Mouse (Mus musculus): Measurements from ENCODE around the gene Gm21954.

The Gm21954 gene

DNA sequence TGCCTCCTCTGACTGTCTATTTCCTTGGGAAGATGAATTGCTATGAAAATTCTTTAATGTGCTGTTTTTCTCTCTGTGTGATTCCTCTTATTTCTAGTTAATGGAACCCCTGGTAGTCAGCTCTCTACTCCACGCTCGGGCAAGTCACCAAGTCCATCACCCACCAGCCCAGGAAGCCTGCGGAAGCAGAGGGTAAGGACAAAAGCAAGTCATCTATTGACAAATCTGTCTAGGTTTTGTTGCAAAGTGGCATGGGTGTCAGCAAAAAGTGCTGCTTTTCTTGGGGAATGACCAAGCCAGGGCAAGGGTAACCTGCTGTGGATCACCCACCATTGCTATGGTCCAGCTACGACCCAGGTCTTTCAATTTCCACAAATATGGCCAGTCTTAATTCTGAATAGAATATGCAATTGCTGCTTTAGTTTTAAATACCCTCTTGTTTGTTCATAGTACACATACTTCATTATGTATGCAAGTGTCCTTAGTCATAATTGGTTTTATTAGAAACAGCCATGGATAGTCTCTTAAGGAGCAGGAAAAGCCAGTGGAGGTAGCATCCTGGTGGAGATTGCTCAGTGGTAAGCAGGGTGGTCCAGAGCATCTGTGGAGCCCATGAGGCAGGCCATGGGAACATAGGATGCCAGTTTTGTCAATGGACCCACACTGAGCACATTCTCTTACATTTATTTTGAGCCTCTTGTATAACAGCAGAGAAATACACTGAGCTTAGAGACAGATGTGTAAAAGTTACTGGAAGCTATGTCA lies 8.9 kb downstream of the Gm21954 start:
- no peak for DNase-seq (ENCODE audit: low read depth in 1 of 2, low spot score in 2 of 2)

DNA sequence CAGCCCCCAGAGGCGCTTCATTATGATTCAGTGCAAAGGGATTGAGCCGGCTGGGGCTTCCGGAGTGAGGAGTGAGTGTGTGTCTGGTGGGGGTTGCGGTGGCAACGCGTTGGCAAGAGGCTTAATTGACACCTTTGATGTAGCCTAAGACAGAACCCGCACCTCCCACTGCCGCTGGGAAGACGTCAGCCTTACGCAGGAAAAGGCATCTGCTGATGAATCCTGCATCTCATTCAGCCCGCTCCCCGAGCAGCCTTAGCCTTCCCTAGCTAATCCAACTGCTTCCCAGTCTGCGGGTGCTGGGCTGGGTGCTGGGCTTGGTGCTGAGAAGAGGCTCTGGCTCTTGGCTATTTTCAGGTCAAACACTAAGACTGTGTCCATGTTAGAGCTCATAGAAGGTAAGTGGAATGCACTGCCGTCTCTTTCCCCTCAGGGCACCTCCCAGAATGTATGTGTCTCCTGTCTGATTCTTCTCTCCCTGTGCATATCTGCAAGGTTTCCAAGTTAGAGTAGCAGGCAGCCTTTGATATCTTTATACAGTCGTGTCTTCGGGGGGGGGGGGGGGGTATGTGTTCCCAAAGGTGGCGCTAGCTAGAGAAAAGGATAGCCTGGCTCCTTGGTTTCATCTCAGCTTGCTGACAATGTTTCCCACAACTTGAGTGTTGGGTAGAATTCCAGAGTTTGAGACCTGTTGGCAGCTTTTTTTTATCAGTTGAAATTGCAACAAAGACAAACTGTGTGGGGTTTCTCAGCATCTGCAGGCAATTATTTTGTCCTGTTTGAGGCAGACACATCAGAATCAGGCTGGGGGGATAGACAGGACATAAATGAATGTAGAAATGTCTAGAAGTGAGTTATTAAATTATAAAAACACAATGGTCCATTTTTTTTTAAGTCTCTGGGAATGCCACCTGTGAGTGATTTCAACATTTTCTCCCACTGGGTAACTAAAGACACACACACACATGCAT lies 10.0 kb downstream of the Gm21954 start:
- no peak for DNase-seq (ENCODE audit: low read depth in 1 of 2, low spot score in 2 of 2)

DNA sequence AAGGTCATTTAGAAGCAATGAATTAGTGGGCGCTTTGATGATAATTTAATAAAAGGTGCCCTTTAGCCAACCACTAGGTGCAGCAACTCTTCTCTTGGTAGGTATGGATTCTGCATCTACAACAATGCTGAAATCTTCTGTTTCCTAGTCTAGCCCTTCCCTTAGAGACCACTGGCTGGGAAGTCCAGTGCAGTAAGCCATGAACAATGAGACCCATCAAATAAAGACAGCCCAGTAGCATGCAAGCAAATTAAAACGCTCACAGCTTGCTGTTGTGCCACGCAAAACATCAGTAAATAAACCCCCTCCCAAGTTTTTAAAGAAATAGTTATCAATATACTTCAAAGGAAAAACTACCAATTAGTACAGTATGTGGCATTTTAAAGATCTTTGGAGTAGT lies 10.9 kb downstream of the Gm21954 start:
- no peak for DNase-seq (ENCODE audit: low read depth in 1 of 2, low spot score in 2 of 2)

DNA sequence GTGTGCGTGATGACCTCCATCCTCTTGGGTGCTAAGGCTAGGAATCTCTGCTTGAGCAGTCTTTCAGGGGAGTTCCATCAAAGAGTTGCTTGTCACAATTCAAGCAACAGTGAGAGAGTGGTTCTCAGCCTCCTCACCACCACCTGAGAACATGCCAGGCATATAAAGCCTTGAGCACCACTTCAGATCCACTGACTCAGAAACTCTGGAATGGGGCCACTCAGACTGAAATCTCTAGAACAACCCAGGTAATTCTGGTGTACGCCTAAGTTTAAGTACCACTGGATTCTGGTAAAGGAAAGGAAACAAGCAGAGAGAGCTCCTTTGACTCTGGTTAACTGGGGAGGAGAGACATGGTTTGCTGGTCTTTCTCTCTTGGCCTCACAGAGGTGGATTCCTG lies 19.5 kb downstream of the Gm21954 start:
- DNase-seq (ENCODE audit: low read depth in 1 of 2, low spot score in 2 of 2): no peak

DNA sequence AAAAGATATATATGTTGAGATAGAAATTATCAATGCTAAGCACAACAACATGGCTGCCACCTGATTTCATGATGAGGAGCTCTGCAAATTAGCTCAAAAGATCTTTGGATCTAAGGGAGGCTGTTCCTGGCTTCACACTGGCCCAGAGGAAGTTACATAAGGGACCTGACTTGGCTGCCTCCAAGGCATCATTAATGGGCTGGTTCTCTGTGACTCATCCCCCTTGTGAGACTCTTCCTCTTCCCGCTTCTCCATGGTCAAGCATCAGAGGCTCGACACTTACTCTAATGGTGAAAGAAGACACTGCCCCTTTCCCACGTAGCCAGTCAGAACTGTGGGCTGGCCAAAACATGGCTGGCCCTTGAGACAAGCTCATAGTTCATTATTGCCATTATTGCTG lies 20.1 kb downstream of the Gm21954 start:
- DNase-seq (ENCODE audit: low read depth in 1 of 2, low spot score in 2 of 2): no peak

DNA sequence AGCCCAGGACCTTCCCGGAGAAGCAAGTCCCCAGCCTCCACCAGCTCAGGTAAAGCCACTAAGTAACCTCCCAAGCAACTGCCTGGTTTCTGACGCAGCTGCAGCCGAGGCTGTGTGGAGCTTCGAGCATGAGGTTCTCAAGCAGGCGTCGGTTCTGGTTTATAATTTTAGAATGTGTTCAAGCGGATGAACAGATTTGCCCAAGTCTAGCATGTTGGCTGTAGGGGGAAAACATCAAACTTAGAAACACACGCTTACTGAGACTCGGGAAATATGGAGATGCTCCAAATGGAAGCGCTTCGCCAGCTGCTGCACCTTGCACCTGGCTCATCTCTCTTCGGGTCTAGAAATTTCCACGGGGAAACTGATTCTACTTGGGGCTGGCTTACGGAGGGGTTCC lies 21.0 kb downstream of the Gm21954 start:
- DNase-seq (ENCODE audit: low read depth in 1 of 2, low spot score in 2 of 2): no peak

DNA sequence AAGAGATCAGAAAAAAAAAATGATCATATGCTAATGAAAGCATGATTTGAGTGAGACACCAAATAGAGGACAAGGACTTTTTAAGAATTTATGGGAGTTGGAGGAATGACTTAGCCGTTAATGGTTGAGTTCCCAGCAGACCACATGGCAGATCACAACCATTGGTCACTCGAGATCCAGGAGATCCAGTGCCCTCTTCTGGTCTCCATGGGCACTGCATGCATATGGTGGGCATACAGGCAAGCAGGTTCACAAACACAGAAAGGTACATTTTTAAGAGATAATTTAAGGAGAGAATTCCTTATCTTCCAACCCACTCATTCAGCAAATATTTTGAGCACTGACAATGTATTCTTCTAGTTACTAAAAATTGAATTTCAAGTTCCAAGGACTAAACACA lies 22.9 kb downstream of the Gm21954 start:
- DNase-seq (ENCODE audit: low read depth in 1 of 2, low spot score in 2 of 2): no peak

DNA sequence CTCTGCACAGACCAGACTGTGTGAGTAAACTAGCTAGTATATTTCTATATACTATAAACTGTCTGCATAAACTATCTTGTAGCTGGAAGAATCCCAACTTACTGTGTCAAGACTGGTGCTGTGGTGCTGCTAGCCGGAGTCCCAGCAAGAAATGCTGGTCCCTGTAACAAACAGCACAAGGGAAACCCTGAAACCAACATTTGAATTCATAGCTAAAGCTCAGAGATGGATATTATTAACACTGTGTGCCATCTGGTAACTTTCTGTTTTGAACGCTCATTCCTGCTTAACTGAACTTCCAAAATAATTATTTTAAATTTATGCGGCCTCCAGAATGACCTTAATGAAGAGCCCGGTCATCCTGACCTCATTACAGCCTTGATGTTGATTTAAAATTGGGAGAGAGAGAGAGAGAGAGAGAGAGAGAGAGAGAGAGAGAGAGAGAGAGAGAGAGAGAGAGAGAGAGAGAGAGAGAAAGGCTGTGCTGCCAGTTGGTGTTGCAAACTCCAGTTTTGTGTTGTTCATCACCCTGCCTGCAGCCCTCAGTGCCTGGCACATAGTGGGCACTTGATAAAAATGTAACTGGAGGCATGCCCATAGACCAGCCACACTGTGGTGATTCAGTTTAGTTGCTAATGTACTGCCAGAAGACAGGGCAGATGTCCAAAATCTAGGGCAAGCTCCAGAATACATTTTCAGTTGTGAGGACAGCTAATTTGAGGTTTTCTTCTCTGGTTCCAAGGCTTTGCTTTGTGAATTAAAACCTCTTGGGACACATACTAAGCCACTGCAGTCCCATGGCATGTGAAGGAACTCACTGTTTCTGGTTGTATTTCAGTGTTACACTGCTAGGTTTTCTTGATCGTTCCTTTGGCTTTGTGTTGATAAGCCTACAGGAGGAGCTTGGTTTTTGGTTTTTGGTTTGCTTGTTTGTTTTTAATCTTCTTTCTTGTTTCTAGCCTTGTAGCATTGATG lies 24.2 kb downstream of the Gm21954 start:
- DNase-seq (ENCODE audit: low read depth in 1 of 2, low spot score in 2 of 2): no peak

DNA sequence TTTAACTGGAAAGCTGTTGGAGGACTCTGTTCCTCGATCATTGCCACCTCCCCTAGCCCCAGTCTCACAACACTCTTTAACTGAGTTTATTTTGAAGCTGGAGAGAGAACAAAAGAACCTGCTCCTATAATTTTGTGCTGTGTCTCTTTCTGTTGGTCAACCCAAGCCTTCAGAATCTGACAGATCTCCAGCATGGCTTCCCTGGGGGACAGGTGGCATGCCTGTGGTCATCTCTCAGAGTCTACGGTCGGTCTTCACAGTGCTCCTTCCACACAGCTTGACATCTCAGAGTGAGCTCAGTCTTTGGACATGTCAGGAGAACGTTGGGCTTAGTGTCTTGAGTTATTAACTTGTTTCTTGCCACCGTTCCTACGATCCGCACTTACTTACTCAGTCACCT lies 25.3 kb downstream of the Gm21954 start:
- no peak for DNase-seq (ENCODE audit: low read depth in 1 of 2, low spot score in 2 of 2)

DNA sequence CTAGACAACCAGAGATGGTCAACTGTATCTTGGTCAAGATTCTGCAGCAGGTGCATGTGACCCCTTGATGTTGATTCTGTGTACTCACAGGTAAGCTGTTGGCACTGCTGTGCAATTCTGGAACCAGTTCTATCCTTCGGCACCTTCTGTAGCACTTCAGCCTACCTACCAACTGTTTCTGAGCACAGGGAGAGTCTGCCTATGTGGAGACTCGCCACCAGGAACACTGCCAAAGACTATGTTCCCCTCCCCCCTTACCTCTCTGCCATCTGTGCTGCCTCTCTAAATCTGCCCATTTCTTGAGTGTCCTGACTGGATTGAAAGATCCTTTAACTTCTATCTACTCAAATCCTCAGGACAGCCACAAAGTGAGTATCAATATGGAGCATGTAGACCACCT lies 28.3 kb downstream of the Gm21954 start:
- DNase-seq (ENCODE audit: low read depth in 1 of 2, low spot score in 2 of 2): no peak

DNA sequence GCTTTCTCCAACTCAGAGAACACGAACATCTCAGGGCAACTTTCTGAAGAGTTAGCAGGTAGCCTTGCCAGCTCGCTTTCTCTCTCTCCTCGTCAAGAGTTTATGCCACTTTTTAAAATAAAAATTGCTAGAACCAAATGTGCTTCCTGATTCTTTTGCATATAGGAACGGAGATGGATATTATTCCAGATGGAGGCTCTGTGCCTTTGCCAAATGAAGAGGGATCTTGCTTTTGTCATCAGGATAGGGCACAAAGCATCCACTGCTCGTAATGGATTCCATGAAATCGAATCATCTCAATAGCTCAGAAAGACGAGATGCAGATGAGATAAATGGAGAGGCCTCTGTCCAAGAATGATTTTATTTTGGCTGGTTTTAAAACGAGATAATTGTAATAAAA lies 28.7 kb downstream of the Gm21954 start:
- no peak for DNase-seq (ENCODE audit: low read depth in 1 of 2, low spot score in 2 of 2)

DNA sequence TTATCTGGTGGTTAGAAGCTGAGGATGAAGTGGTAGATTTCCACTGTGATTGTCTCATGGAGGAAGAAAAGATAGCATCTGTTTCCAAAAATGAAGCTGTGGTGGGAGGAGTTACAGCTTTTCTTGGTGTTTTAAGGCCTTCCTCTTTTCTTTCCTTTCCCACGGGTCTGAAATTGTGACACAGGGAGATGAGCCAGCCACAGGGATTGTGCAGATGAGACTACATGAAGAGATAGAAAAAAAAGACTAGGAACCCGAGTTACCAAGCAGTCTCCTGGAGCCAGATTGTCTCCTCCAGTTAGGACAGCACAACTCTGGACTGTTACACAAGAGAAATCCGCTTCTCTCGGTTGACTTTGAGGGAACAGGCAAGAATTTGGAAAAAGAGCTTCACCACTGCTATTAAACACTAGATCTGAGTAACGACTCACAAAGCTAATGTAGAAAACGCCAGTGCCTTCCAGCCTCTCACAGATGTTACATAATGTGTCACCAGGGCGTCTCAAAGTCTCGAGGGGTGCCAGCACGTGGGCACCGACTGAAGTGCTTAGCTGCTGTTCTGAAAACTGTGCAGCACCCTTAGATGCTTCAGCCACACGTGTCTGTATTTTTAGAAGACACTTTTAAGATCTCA lies 29.9 kb downstream of the Gm21954 start:
- DNase-seq (ENCODE audit: low read depth in 1 of 2, low spot score in 2 of 2): no peak

DNA sequence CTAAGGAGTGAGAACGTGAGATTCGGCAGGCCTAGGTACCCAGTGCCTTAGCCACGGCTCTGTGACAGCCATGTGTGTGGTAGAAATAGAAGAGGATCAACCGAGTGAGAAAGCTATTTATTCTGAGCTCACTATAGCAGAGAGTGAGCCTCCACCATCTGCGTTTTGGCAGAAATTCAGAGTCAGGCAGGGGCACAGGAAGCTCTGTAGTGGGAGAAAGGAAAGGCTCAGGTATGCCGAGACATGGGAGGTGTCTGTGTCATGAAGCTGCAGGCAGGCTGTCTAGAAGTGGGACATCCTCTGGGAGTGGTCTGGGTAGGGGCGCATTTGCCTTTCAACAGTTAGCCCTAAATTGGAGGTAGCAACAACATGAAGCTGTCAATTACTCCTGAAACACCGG lies 31.7 kb downstream of the Gm21954 start:
- DNase-seq (ENCODE audit: low read depth in 1 of 2, low spot score in 2 of 2): no peak

DNA sequence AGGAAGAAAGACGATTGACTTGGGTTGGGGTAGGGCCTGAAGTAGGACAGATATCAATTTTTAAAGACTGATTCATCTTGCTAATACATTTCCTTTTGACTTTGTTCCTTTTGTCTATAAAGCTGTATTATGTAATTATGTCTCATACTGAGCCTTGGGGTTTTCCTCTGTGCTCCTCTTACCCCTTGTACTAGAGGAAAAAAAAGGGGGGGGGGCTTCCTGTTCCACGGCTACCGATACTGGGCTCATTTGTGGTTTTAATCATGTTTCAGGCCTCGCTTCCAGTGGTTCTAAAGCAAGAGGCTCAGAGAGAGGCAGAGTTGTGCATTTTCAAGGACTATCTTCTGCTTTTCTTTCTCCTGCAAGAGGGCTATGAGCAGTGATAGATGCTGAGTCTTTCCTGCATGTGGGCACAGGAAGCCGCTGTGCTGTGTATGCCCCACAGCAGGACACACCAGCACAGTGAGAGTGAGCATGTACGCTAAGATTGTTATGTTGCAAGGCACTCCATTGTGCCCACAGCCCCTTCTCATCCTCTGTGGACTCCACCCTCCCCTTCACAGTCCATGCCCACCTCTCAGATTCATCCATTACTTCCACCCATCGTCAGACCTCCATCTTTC lies 33.1 kb downstream of the Gm21954 start:
- no peak for DNase-seq (ENCODE audit: low read depth in 1 of 2, low spot score in 2 of 2)

DNA sequence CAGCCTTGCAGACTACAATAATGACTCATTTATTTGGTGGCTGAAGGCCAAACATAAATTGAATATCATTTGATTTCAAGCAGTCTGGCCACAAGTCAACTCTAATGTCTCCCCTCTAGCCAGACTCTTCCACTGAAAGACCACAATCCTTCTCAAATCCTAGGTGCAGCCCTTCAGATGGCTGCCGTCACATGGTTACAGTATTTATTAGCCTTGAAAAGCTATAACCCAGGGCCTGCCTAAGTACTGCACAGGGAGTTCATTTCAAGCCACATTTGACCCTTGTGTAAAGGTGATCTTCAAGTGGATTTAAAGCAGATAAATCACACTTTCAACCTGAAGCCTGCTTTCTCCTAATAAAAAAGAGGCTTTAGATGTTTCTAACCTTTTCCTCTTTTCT lies 37.7 kb downstream of the Gm21954 start:
- no peak for DNase-seq (ENCODE audit: low read depth in 1 of 2, low spot score in 2 of 2)

DNA sequence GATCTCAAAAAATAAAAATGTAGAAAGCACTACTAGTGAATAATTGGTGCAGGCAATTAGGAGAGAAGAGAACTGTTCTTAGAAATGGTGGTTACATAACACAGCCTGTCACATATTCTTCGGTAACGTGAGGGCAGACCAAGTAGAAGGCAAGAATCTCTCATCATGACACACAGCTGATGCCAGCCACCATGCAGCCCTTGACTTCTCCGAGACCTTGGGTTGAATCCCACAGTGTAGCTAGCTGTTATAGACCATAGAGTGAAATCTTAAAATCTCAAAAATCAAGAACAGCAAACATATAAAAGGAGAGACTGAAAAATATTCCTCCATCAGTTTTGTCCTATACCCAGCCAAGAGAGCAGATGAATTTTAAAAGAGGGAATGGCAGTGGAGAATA lies 40.8 kb downstream of the Gm21954 start:
- no peak for DNase-seq (ENCODE audit: low read depth in 1 of 2, low spot score in 2 of 2)

DNA sequence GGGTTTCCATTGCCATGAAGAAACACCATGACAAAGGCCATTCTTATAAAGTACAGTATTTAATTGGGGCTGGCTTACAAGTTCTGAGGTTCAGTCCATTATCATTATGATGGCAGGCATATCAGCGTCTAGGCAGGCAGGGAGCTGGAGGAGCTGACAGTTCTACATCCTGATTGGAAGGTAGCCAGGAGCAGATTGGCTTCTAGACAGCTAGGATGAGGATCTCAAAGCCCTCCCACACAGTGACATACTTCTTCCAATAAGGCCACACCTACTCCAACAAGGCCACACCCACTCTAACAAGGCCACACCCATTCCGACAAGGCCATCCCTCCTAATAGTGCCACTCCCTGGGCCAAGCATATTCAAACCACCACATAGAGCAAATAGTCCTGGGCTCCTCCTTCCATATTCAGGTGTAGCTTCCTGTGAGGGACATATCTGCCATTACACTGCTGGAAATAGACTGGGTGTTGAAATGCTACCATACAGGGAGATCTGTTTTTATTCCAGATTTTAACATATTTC lies 41.9 kb downstream of the Gm21954 start:
- no peak for DNase-seq (ENCODE audit: low read depth in 1 of 2, low spot score in 2 of 2)

DNA sequence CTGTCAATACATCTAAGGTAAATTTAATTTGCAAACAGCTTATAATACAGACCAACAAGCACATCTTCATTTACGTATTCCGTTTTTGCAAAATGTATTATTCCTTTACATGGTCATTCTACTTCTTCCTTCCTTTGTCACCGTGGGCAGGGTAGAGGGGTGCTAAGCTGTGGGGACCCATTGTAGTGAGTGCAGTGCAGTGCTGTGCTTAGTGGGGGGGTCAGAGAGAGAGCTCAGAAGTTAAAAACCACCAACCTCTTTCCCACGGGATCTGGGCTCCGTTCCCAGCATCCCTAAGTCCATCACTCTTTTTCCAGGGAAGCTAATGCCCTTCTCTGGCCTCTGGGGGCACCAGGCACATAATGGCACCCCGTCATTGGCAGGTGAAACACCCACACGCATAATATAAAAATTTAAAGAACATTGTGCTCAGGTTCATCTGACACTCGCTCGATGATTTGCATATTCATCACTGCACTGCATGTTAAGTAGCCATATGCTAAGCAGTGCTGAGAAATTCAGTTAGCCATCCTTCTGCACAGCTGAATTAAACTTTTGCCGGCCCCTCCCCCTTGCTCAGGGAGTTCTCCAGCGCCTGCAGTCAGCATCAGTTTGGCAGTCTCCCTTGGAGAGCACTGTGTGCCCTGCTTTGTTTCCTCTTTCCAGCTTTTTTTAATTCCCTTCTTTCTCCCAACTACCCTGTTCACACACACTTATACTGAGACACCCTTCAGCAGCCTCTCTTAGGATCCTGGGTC lies 48.2 kb downstream of the Gm21954 start:
- no peak for DNase-seq (ENCODE audit: low read depth in 1 of 2, low spot score in 2 of 2)

DNA sequence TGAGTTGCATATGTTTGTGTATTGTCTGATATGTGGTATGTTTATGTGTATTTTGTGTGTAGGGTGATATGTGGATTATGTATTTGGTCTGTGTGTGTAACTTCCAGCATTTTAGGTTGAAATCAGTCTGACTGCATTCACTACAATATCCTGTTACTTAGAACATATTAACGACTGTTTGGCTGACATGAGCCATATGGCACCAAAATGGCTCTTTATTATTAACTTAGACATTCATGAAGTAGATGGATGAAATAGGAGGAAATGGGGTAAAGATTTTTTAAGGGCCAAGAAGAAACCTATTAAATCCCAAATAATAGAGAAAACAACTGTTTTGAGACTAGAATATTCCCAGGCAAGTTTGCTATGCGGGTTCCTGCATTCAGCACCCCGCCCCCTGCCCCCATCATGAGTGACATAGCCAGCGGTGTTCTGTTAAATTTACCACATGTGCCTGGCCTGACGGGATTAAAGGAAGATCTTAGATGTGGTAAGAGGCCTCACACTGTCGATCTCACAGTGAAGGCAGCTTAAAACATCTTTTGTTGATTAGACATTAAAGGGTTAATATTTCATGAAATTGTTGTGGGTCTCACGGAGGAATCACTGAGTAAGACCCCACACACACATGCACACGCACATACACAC lies 51.5 kb downstream of the Gm21954 start:
- no peak for DNase-seq (ENCODE audit: low read depth in 1 of 2, low spot score in 2 of 2)
